Mouse (Mus musculus): ENCODE measurements around the gene Fhl2. TPM values are rescaled to one million over a fixed set of nuclear protein-coding genes. Genes with fewer than 3 reads are reported as not detected.

The Fhl2 gene
- polyA plus RNA-seq, 2 experiments, result 19.5 to 23.1 TPM

- Histone ChIP-seq H3K27me3 (ENCODE audit: control insufficient read depth, insufficient read depth, low read length) (no peaks in the 10 kb centered on the region), H3K4me3 (replicated peaks; ENCODE audit: low read length) (no peak overlapping the region), H3K4me2 (replicated peaks; ENCODE audit: low read depth, low read length, severe bottlenecking) (no peak overlapping the region), H3K27ac (replicated peaks; ENCODE audit: low read depth, low read length) (no peak overlapping the region), H3K36me3 (ENCODE audit: control insufficient read depth, insufficient read depth, low read length) (no peaks in the 10 kb centered on the region), H3K4me1 (ENCODE audit: control insufficient read depth, insufficient read depth, low read length) (no peaks in the 10 kb centered on the region), H3K9ac (ENCODE audit: low read depth, low read length, severe bottlenecking) (no peak overlapping the region), H3K9me3 (ENCODE audit: control insufficient read depth, low read length) (no peaks in the 10 kb centered on the region)
- DNase-seq (ENCODE audit: low spot score), result no peak
- WGBS, result 82% methylated on average over 3 of the region's 3 CpGs
- TF ChIP-seq POLR2A (IDR thresholded peaks at IDR 0.05; ENCODE audit: borderline replicate concordance, extremely low read depth, insufficient read depth, insufficient read length), result no peak
- ATAC-seq (ENCODE audit: low FRiP score, low read depth), result no peak
Measured at GRCm38 (mm10) chr1:43237360-43238235, 40.8 kb upstream of the Fhl2 start.

GRCm38 (mm10) chr1:43225531-43226151 lies 28.9 kb upstream of the Fhl2 start:
- Histone ChIP-seq H3K36me3 (ENCODE audit: control insufficient read depth, insufficient read depth, low read length) (no peaks in the 10 kb centered on the region), H3K4me3 (replicated peaks; ENCODE audit: low read length) (no peak overlapping the region), H3K4me2 (replicated peaks; ENCODE audit: low read depth, low read length, severe bottlenecking) (no peak overlapping the region), H3K9me3 (ENCODE audit: control insufficient read depth, low read length) (no peaks in the 10 kb centered on the region), H3K27me3 (ENCODE audit: control insufficient read depth, insufficient read depth, low read length) (no peaks in the 10 kb centered on the region), H3K4me1 (ENCODE audit: control insufficient read depth, insufficient read depth, low read length) (no peaks in the 10 kb centered on the region), H3K9ac (ENCODE audit: low read depth, low read length, severe bottlenecking) (no peak overlapping the region), H3K27ac (replicated peaks; ENCODE audit: low read depth, low read length) (peak overlapping the region; percentile 15; the same call in 1 of the 2 replicates)
- DNase-seq (ENCODE audit: low spot score) (no peak), ATAC-seq (ENCODE audit: low FRiP score, low read depth) (no peak)
- no peak for TF ChIP-seq POLR2A (IDR thresholded peaks at IDR 0.05; ENCODE audit: borderline replicate concordance, extremely low read depth, insufficient read depth, insufficient read length)
- WGBS, result 55% methylated on average over 8 of the region's 8 CpGs

DNA sequence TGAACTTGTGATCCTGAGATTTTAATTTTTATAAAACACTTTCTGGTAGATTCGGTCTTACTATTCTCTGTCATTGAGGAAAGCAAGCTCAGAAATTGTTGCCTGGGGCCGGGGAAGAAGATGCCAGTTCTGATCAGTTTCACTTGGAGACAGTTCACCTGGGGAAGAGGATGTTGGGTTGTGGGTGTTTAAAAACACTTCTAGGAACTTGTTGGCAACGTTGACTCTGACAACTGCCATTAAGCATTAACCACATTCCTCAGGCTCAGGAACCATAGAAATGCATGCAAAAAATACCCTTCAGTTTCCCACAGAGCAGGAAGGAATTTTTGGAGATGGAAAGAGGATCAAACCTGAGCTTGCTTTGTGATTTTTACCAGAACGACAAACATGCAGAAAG lies 28.2 kb upstream of the Fhl2 start:
- DNase-seq (ENCODE audit: low spot score), result no peak
- no peaks in the 10 kb centered on the region for H3K9me3 ChIP-seq (ENCODE audit: control insufficient read depth, low read length)
- 67% methylated on average over 4 of the region's 4 CpGs for WGBS
- no peak overlapping the region for H3K9ac ChIP-seq (ENCODE audit: low read depth, low read length, severe bottlenecking)
- H3K4me3 ChIP-seq (replicated peaks; ENCODE audit: low read length), result no peak overlapping the region
- H3K27me3 ChIP-seq (ENCODE audit: control insufficient read depth, insufficient read depth, low read length), result no peaks in the 10 kb centered on the region
- no peaks in the 10 kb centered on the region for H3K4me1 ChIP-seq (ENCODE audit: control insufficient read depth, insufficient read depth, low read length)
- no peaks in the 10 kb centered on the region for H3K36me3 ChIP-seq (ENCODE audit: control insufficient read depth, insufficient read depth, low read length)
- H3K4me2 ChIP-seq (replicated peaks; ENCODE audit: low read depth, low read length, severe bottlenecking), result no peak overlapping the region
- no peak overlapping the region for H3K27ac ChIP-seq (replicated peaks; ENCODE audit: low read depth, low read length)
- no peak for TF ChIP-seq POLR2A (IDR thresholded peaks at IDR 0.05; ENCODE audit: borderline replicate concordance, extremely low read depth, insufficient read depth, insufficient read length)
- ATAC-seq (ENCODE audit: low FRiP score, low read depth), result no peak

GRCm38 (mm10) chr1:43224171-43224570 lies 27.4 kb upstream of the Fhl2 start:
- no peak overlapping the region for H3K9ac ChIP-seq (ENCODE audit: low read depth, low read length, severe bottlenecking)
- H3K4me2 ChIP-seq (replicated peaks; ENCODE audit: low read depth, low read length, severe bottlenecking), result no peak overlapping the region
- H3K27me3 ChIP-seq (ENCODE audit: control insufficient read depth, insufficient read depth, low read length), result no peaks in the 10 kb centered on the region
- no peaks in the 10 kb centered on the region for H3K4me1 ChIP-seq (ENCODE audit: control insufficient read depth, insufficient read depth, low read length)
- no peak overlapping the region for H3K27ac ChIP-seq (replicated peaks; ENCODE audit: low read depth, low read length)
- no peaks in the 10 kb centered on the region for H3K36me3 ChIP-seq (ENCODE audit: control insufficient read depth, insufficient read depth, low read length)
- H3K9me3 ChIP-seq (ENCODE audit: control insufficient read depth, low read length), result no peaks in the 10 kb centered on the region
- 13% methylated on average over 2 of the region's 2 CpGs for WGBS
- TF ChIP-seq POLR2A (IDR thresholded peaks at IDR 0.05; ENCODE audit: borderline replicate concordance, extremely low read depth, insufficient read depth, insufficient read length), result no peak
- ATAC-seq (ENCODE audit: low FRiP score, low read depth) (peak; percentile 41; the same call in 1 of the 2 replicates), DNase-seq (ENCODE audit: low spot score) (peak; percentile 55)
- H3K4me3 ChIP-seq (replicated peaks; ENCODE audit: low read length), result no peak overlapping the region

DNA sequence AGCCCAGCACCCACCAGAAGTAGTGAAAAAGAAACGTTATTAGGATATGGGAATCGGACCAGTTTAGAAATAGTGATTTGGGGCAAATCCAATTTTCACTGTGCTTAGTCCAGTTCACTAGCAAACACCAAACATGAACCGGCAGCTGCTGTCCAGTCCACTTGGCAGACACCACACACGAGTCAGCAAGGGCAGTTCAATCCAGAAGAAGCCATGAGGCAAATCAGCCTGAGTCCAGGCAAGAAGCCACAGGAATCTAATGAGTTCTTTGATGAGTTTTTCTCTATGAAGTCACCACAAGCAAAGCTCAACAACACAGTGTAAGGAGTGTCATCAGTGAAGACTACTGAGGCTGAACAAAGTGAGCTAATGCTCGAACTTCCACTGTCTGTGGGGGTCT lies 26.3 kb upstream of the Fhl2 start:
- H3K4me1 ChIP-seq (ENCODE audit: control insufficient read depth, insufficient read depth, low read length), result no peaks in the 10 kb centered on the region
- DNase-seq (ENCODE audit: low spot score) (no peak), ATAC-seq (ENCODE audit: low FRiP score, low read depth) (no peak)
- no peaks in the 10 kb centered on the region for H3K9me3 ChIP-seq (ENCODE audit: control insufficient read depth, low read length)
- TF ChIP-seq POLR2A (IDR thresholded peaks at IDR 0.05; ENCODE audit: borderline replicate concordance, extremely low read depth, insufficient read depth, insufficient read length), result no peak
- whole genome bisulfite sequencing, result 85% methylated on average over 5 of the region's 5 CpGs
- H3K27me3 ChIP-seq (ENCODE audit: control insufficient read depth, insufficient read depth, low read length), result no peaks in the 10 kb centered on the region
- H3K36me3 ChIP-seq (ENCODE audit: control insufficient read depth, insufficient read depth, low read length), result no peaks in the 10 kb centered on the region
- H3K27ac ChIP-seq (replicated peaks; ENCODE audit: low read depth, low read length), result no peak overlapping the region
- no peak overlapping the region for H3K4me2 ChIP-seq (replicated peaks; ENCODE audit: low read depth, low read length, severe bottlenecking)
- H3K9ac ChIP-seq (ENCODE audit: low read depth, low read length, severe bottlenecking), result no peak overlapping the region
- no peak overlapping the region for H3K4me3 ChIP-seq (replicated peaks; ENCODE audit: low read length)
